In the genomic region with DNA sequence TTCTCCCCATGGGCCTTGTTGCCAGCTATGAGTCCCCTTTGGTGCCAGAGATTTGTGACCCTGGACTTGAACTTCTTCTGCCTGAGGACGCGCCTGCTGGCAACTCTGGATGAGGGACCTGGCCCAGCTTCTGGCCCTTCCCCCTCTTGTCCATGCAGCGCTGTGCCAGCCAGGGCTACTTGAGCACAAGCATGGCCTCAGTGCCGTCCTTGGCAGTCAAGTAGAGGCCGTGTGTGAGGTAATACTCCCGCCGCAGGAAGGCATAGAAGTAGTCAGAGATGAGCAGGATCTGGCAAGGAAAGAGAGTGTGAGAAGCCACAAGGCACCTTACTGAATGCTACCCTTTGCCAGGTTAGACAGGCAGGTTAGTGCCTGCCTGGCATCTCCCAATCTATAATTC, we compare ENCODE assay signal across 10 mouse cellular contexts. TPM values are rescaled to one million over a fixed set of nuclear protein-coding genes. Genes with fewer than 3 reads are reported as not detected.
DNase-seq lines count a peak whose midpoint lies in the region; ATAC-seq lines count a peak whose summit lies in the region.
"Had no signal": no experiment of that assay in that cellular context is flagged by ENCODE, and none has a peak within 500 bp of the region (broad histone marks: within the 10 kb centered on the region; RNA-seq: fewer than 3 reads in every experiment).

No protein-coding gene starts in this region.

- no peak overlapping the region for H3K4me3 ChIP-seq in hindbrain, embryonic 14.5 days (replicated peaks; ENCODE audit: low read length)
- H3K4me3 ChIP-seq: lung, embryonic 15.5 days had no signal

- H3K27ac ChIP-seq in hindbrain, embryonic 14.5 days = no peak overlapping the region
- H3K27ac ChIP-seq: lung, embryonic 15.5 days had no signal

- no peaks in the 10 kb centered on the region for H3K27me3 ChIP-seq in hindbrain, embryonic 14.5 days (ENCODE audit: control insufficient read depth, insufficient read depth, low read length)
- H3K27me3 ChIP-seq: lung, embryonic 15.5 days had no signal

- no peaks in the 10 kb centered on the region for H3K9me3 ChIP-seq in hindbrain, embryonic 14.5 days (ENCODE audit: control insufficient read depth, low read length)
- H3K9me3 ChIP-seq: lung, embryonic 15.5 days had no signal

- H3K4me1 ChIP-seq in hindbrain, embryonic 14.5 days (replicated peaks; ENCODE audit: control insufficient read depth, insufficient read depth, low read length) = peaks cover 8% of the 10 kb centered on the region

- H3K4me2 ChIP-seq in hindbrain, embryonic 14.5 days (replicated peaks) = no peak overlapping the region

- ATAC-seq in hindbrain, embryonic 14.5 days (ENCODE audit: low FRiP score) = no peak

- peaks cover 24% of the 10 kb centered on the region; the same call in 1 of the 2 replicates for H3K36me3 ChIP-seq in hindbrain, embryonic 14.5 days (replicated peaks; ENCODE audit: control insufficient read depth, insufficient read depth)

- WGBS in hindbrain, embryonic 14.5 days = 91% methylated on average over 7 of the region's 7 CpGs

- H3K9ac ChIP-seq in hindbrain, embryonic 14.5 days = no peak overlapping the region
- H3K9ac ChIP-seq: lung, embryonic 15.5 days had no signal

- DNase-seq in layer of hippocampus, postnatal 10 days (ENCODE audit: low spot score in 2 of 2) = peak; percentile 18 to 39
- DNase-seq in layer of hippocampus, postnatal 25 days (ENCODE audit: extremely low spot score in 1 of 2, low spot score in 1 of 2) = no peak
- peak; percentile 35 to 62 for DNase-seq in adrenal gland, postnatal 4 days (ENCODE audit: low spot score in 2 of 2)
- peak; percentile 78 to 84 for DNase-seq in gastrocnemius, adult 8-10 months (ENCODE audit: low spot score in 2 of 2)
- peak; percentile 67 for DNase-seq in lung, postnatal 10 days
- DNase-seq in thymus, postnatal 4 days = no peak
- no peak for DNase-seq in hindbrain, embryonic 14.5 days (ENCODE audit: low spot score)
- no peak for DNase-seq in layer of hippocampus, adult 9-10 months (ENCODE audit: low spot score)
- DNase-seq: layer of hippocampus, postnatal 36 days had no signal

RNA-seq across cellular contexts. Expression of gene Map1lc3a, which starts 2.3 kb away (rescaled TPM):
- total RNA-seq in layer of hippocampus, postnatal 10 days (2021) = 100 to 1,000 TPM; 416 to 434 TPM
- 100 to 1,000 TPM; 252 to 300 TPM for total RNA-seq in layer of hippocampus, postnatal 25 days (2021)
- 100 to 1,000 TPM; 364 to 392 TPM for total RNA-seq in adrenal gland, postnatal 4 days (2021)
- total RNA-seq in gastrocnemius, adult 8-10 months (2022) = 100 to 1,000 TPM; 218 to 307 (median 227) TPM
- 616 and 629 TPM in 2 replicates for polyA plus RNA-seq in hindbrain, embryonic 14.5 days (2014; fragmentation: Nextera tagmentation; extraction: Ambion mirVana)

RNA-seq across cellular contexts. Expression of gene Dynlrb1, which starts 42.0 kb away (rescaled TPM):
- 100 to 1,000 TPM; 360 to 414 TPM for total RNA-seq in layer of hippocampus, postnatal 10 days (2021)
- 100 to 1,000 TPM; 321 to 331 TPM for total RNA-seq in layer of hippocampus, postnatal 25 days (2021)
- total RNA-seq in adrenal gland, postnatal 4 days (2021) = 100 to 1,000 TPM; 275 to 283 TPM
- total RNA-seq in gastrocnemius, adult 8-10 months (2022) = 100 to 1,000 TPM in 2 of 4 experiments, 10 to 100 TPM in 2; 67.9 to 107 (median 89.1) TPM
- polyA plus RNA-seq in hindbrain, embryonic 14.5 days (2014; fragmentation: Nextera tagmentation; extraction: Ambion mirVana) = 748 and 784 TPM in 2 replicates

Comparison
In these comparisons a context has a peak if more than half of its experiments do, and no peak if none do; other contexts are left out.
1. DNase-seq: peak in layer of hippocampus, postnatal 10 days (2 of 2), adrenal gland, postnatal 4 days (2 of 2), gastrocnemius, adult 8-10 months (2 of 2) and lung, postnatal 10 days (single experiment); none in layer of hippocampus, postnatal 25 days (0 of 2), thymus, postnatal 4 days (single experiment), hindbrain, embryonic 14.5 days (single experiment) and layer of hippocampus, adult 9-10 months (single experiment).